Mouse (Mus musculus) intestine, postnatal 0 days (tissue): ENCODE measurements around the gene Hfe. TPM values are rescaled to one million over a fixed set of nuclear protein-coding genes. Genes with fewer than 3 reads are reported as not detected.
A peak's percentile ranks its signal among the peaks of the same experiment; 100 is the strongest.
"Not testable (repeated sequence)": the region's sequence is repeated elsewhere in the genome, so short reads cannot be mapped to it uniquely, and the experiment has no call there.

ENCODE experiments used
- ATAC-seq: fragments of 200-750 bp; cut with Nextera tagmentation; 2 replicates; pipeline ENCODE4 v1.8.0; 2017; ENCODE audit warnings: mild to moderate bottlenecking, moderate TSS enrichment, moderate library complexity
- H3K27ac ChIP-seq: fragments of 300-500 bp; sonication (generic); 2 replicates; pipeline ENCODE4 v1.5.1; 2014; ENCODE audit warnings: mild to moderate bottlenecking, low read depth, low read length, moderate library complexity
- H3K27me3 ChIP-seq: fragments of 300-500 bp; sonication (generic); replicated peaks from 2 replicates; pipeline ENCODE4 v1.6.1; 2014; ENCODE audit warnings: low read length, mixed read lengths; ENCODE audit not compliant: control insufficient read depth, insufficient read depth
- H3K36me3 ChIP-seq: fragments of 300-500 bp; sonication (generic); 2 replicates; pipeline ENCODE4 v1.6.1; 2014; ENCODE audit warnings: mild to moderate bottlenecking, moderate library complexity; ENCODE audit not compliant: control insufficient read depth, insufficient read depth
- H3K4me1 ChIP-seq: fragments of 300-500 bp; sonication (generic); replicated peaks from 2 replicates; pipeline ENCODE4 v1.6.1; 2014; ENCODE audit warnings: antibody characterized with exemption, low read length, mixed read lengths; ENCODE audit not compliant: control insufficient read depth, insufficient read depth
- H3K4me2 ChIP-seq: fragments of 300-500 bp; sonication (generic); replicated peaks from 2 replicates; pipeline ENCODE4 v1.6.1; 2014; ENCODE audit warnings: low read depth, mild to moderate bottlenecking, moderate library complexity
- H3K4me3 ChIP-seq: fragments of 300-500 bp; sonication (generic); 2 replicates; pipeline ENCODE4 v1.5.1; 2014; ENCODE audit warnings: low read depth, low read length
- H3K9ac ChIP-seq: fragments of 300-500 bp; sonication (generic); 2 replicates; pipeline ENCODE4 v1.6.1; 2014; ENCODE audit warnings: mild to moderate bottlenecking, low read depth, low read length
- H3K9me3 ChIP-seq: fragments of 300-500 bp; sonication (generic); 2 replicates; pipeline ENCODE4 v1.6.1; 2016; ENCODE audit warnings: mixed run types; ENCODE audit not compliant: control insufficient read depth
- CTCF ChIP-seq: sonication (generic); IDR thresholded peaks from 2 replicates; pipeline ENCODE4 v1.5.1; 2016; ENCODE audit warnings: low read depth, mild to moderate bottlenecking, control low read depth, antibody characterized with exemption, moderate library complexity
- WGBS: fragments of 180-500 bp; shearing (Covaris S2); extraction: QIAGEN DNeasy Blood & Tissue Kit; methylation state at CpG from one replicate; pipeline ENCODE4 v1.1.7; 2014; 5-methylcytosine and 5-hydroxymethylcytosine counted together
- polyA plus RNA-seq: library from polyadenylated mRNA; unstranded; fragments of >200 nt; fragmentation: Nextera tagmentation; extraction: Ambion mirVana; gene quantifications from 2 replicates; pipeline ENCODE4 v1.2.1, GENCODE M21; 2015

Gene Hfe
- polyA plus RNA-seq, 1 experiment from 2014 or later = 12.5 TPM

- H3K4me3 ChIP-seq = no peak overlapping the region
- no peaks in the 10 kb centered on the region for H3K27me3 ChIP-seq
- H3K9ac ChIP-seq = no peak overlapping the region
- H3K4me1 ChIP-seq = no peaks in the 10 kb centered on the region
- H3K36me3 ChIP-seq = no peaks in the 10 kb centered on the region
- no peak overlapping the region for H3K27ac ChIP-seq
- no peak for TF ChIP-seq CTCF
- H3K4me2 ChIP-seq = no peak overlapping the region
- no peaks in the 10 kb centered on the region for H3K9me3 ChIP-seq
- ATAC-seq = no peak
These were observed 44.3 kb upstream of the Hfe start for GRCm38 (mm10) chr13:23755000-23755399.

- 52% methylated on average over 4 of the region's 4 CpGs for WGBS
- Histone ChIP-seq H3K9ac (no peak overlapping the region), H3K27me3 (no peaks in the 10 kb centered on the region), H3K4me2 (no peak overlapping the region; the same call in 1 of the 2 replicates), H3K4me1 (no peaks in the 10 kb centered on the region), H3K9me3 (no peaks in the 10 kb centered on the region), H3K4me3 (no peak overlapping the region), H3K27ac (no peak overlapping the region), H3K36me3 (no peaks in the 10 kb centered on the region)
- no peak for ATAC-seq
- TF ChIP-seq CTCF = no peak
These were observed 42.8 kb upstream of the Hfe start for GRCm38 (mm10) chr13:23753314-23754078.

- Histone ChIP-seq H3K36me3 (no peaks in the 10 kb centered on the region), H3K9ac (no peak overlapping the region), H3K27ac (no peak overlapping the region), H3K4me3 (peak overlapping the region; percentile 20; the same call in 1 of the 2 replicates), H3K9me3 (no peaks in the 10 kb centered on the region), H3K27me3 (no peaks in the 10 kb centered on the region), H3K4me2 (peak overlapping the region; percentile 47), H3K4me1 (peaks cover 3% of the 10 kb centered on the region; the same call in 1 of the 2 replicates)
- 8% methylated on average over 6 of the region's 6 CpGs for WGBS
- ATAC-seq = no peak
- TF ChIP-seq CTCF = no peak
These were observed 42.1 kb upstream of the Hfe start for GRCm38 (mm10) chr13:23752742-23753172.

GRCm38 (mm10) chr13:23752067-23752741 is 41.5 kb upstream of the Hfe start, which contains the start of gene Hist1h3b:
Gene Hist1h3b, plus strand, starts transcription at chr13:23752267.
- under 1% methylated on average over 18 of the region's 47 CpGs for WGBS
- TF ChIP-seq CTCF = 0 out of 2 replicates have a peak, but pooled peaks have one; percentile 4
- not testable (repeated sequence) for H3K9ac ChIP-seq, H3K36me3 ChIP-seq, H3K27me3 ChIP-seq, H3K9me3 ChIP-seq, H3K4me1 ChIP-seq
- ATAC-seq = peak; percentile 71
- peak within 1 kb of the TSS; percentile 32 for H3K4me3 ChIP-seq
- peak within 1 kb of the TSS; percentile 72 for H3K4me2 ChIP-seq
- peak within 1 kb of the TSS; percentile 77 for H3K27ac ChIP-seq

- Histone ChIP-seq H3K4me1 (peaks cover 4% of the 10 kb centered on the region; the same call in 1 of the 2 replicates), H3K4me3 (peak overlapping the region; percentile 32), H3K9ac (no peak overlapping the region), H3K27ac (peak overlapping the region; percentile 77), H3K9me3 (no peaks in the 10 kb centered on the region), H3K36me3 (no peaks in the 10 kb centered on the region), H3K27me3 (no peaks in the 10 kb centered on the region), H3K4me2 (peak overlapping the region; percentile 72)
- no peak for ATAC-seq
- TF ChIP-seq CTCF = no peak
- whole genome bisulfite sequencing = under 1% methylated on average over 11 of the region's 11 CpGs
These were observed 40.9 kb upstream of the Hfe start for GRCm38 (mm10) chr13:23751478-23751956.

- TF ChIP-seq CTCF = peak; percentile 38; the same call in 1 of the 2 replicates
- peak; percentile 50; the same call in 1 of the 2 replicates for ATAC-seq
- peak within 1 kb of the TSS; percentile 72 for H3K4me2 ChIP-seq
- H3K36me3 ChIP-seq, H3K9ac ChIP-seq, H3K9me3 ChIP-seq, H3K27me3 ChIP-seq, H3K4me1 ChIP-seq: not testable (repeated sequence)
- H3K27ac ChIP-seq = peak within 1 kb of the TSS; percentile 77
- under 1% methylated on average over 24 of the region's 47 CpGs for WGBS
- peak within 1 kb of the TSS; percentile 32 for H3K4me3 ChIP-seq
These were observed 40.3 kb upstream of the Hfe start, which contains the start of gene Hist1h2ab for GRCm38 (mm10) chr13:23750839-23751477. Gene Hist1h2ab, plus strand, starts transcription at chr13:23751126.
